Mouse (Mus musculus) embryonic facial prominence, embryonic 11.5 days (tissue): ENCODE results near the gene Svs2. TPM values are rescaled to one million over a fixed set of nuclear protein-coding genes. Genes with fewer than 3 reads are reported as not detected.
"Not testable (repeated sequence)": the region's sequence is repeated elsewhere in the genome, so short reads cannot be mapped to it uniquely, and the experiment has no call there.

Experiments used
- ATAC-seq: fragments of 200-750 bp; cut with Nextera tagmentation; replicated peaks from 2 replicates; pipeline ENCODE4 v1.8.0; 2017; ENCODE audit warnings: low read depth; ENCODE audit not compliant: insufficient number of reproducible peaks, low FRiP score, low TSS enrichment
- DNase-seq: peaks from one replicate; pipeline ENCODE4 v3.0.0-alpha.2; 2015; ENCODE audit warnings: low spot score
- H3K27ac ChIP-seq: fragments of 300-500 bp; sonication (generic); replicated peaks from 2 replicates; pipeline ENCODE4 v1.5.1; 2014; ENCODE audit warnings: mild to moderate bottlenecking, low read depth, low read length, control low read depth
- H3K27me3 ChIP-seq: fragments of 300-500 bp; sonication (generic); 2 replicates; pipeline ENCODE4 v1.6.1; 2014; ENCODE audit warnings: mild to moderate bottlenecking, low read length, moderate library complexity, mixed read lengths; ENCODE audit not compliant: control insufficient read depth, insufficient read depth
- H3K36me3 ChIP-seq: fragments of 300-500 bp; sonication (generic); replicated peaks from 2 replicates; pipeline ENCODE4 v1.6.1; 2014; ENCODE audit warnings: low read depth, mild to moderate bottlenecking, low read length, moderate library complexity, mixed read lengths; ENCODE audit not compliant: control insufficient read depth, insufficient read depth
- H3K4me1 ChIP-seq: fragments of 300-500 bp; sonication (generic); 2 replicates; pipeline ENCODE4 v1.6.1; 2014; ENCODE audit warnings: low read length, mixed read lengths; ENCODE audit not compliant: control insufficient read depth, insufficient read depth
- H3K4me2 ChIP-seq: fragments of 300-500 bp; sonication (generic); 2 replicates; pipeline ENCODE4 v1.6.1; 2014; ENCODE audit warnings: low read depth, mild to moderate bottlenecking, control low read depth, low read length, moderate library complexity
- H3K4me3 ChIP-seq: fragments of 300-500 bp; sonication (generic); 2 replicates; pipeline ENCODE4 v1.5.1; 2014; ENCODE audit warnings: low read depth, low read length, control low read depth
- H3K9ac ChIP-seq: fragments of 300-500 bp; sonication (generic); replicated peaks from 2 replicates; pipeline ENCODE4 v1.6.1; 2014; ENCODE audit warnings: mild to moderate bottlenecking, control low read depth, low read length
- H3K9me3 ChIP-seq: fragments of 300-500 bp; sonication (generic); replicated peaks from 2 replicates; pipeline ENCODE4 v1.6.1; 2016; ENCODE audit warnings: mild to moderate bottlenecking, low read length, inconsistent platforms, mixed read lengths; ENCODE audit not compliant: control insufficient read depth
- WGBS: fragments of 180-500 bp; shearing (Covaris S2); extraction: QIAGEN DNeasy Blood & Tissue Kit; methylation state at CpG from one replicate; pipeline ENCODE4 v1.1.7; 2014; 5-methylcytosine and 5-hydroxymethylcytosine counted together
- polyA plus RNA-seq: library from polyadenylated mRNA; unstranded; fragments of >200 nt; fragmentation: Nextera tagmentation; extraction: Ambion mirVana; gene quantifications from 2 replicates; pipeline ENCODE4 v1.2.1, GENCODE M21; 2014

Gene Svs2
- polyA plus RNA-seq = not detected in 2 replicates

GRCm38 (mm10) chr2:164238366-164238765 is at the start of gene Svs2:
Svs2 (minus strand) TSS chr2:164238466.
- ATAC-seq (no peak), DNase-seq (no peak)
- Histone ChIP-seq H3K4me1 (no peaks in the 10 kb centered on the region), H3K9ac (no peak within 1 kb of the TSS), H3K27ac (no peak within 1 kb of the TSS), H3K27me3 (no peaks in the 10 kb centered on the region), H3K4me2 (no peak within 1 kb of the TSS), H3K36me3 (no peaks in the 10 kb centered on the region), H3K9me3 (no peaks in the 10 kb centered on the region), H3K4me3 (no peak within 1 kb of the TSS)
- WGBS = 82% methylated on average over 3 of the region's 3 CpGs

DNA sequence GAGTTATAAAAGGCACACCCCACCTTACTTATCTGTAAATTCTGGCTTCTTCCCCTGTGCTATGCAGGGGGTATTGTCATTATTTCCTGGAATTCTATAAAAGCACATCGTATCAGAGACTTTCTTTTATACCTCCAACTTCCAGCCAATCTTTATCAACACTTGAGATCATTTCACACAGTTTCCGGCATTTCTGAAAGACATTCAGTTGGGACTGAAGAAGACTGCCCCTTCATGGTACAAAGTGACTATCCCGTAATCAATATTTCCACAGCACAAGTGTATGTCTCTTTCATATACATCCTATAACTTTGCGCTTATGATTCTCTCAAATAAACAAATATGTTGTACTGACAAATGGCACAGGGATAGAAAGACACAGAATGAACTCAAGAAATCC is 40.1 kb upstream of the Svs2 start, which contains the start of gene Svs4:
Svs4 (minus strand) TSS at position 101 of the 400 bp plus-strand sequence.
- H3K4me3 ChIP-seq = no peak within 1 kb of the TSS
- DNase-seq = no peak
- H3K4me2 ChIP-seq = no peak within 1 kb of the TSS
- H3K36me3 ChIP-seq = no peaks in the 10 kb centered on the region
- H3K9me3 ChIP-seq = no peaks in the 10 kb centered on the region
- no peaks in the 10 kb centered on the region for H3K4me1 ChIP-seq
- no peak within 1 kb of the TSS for H3K27ac ChIP-seq
- no peak for ATAC-seq
- 94% methylated on average over 4 of the region's 4 CpGs for WGBS
- no peaks in the 10 kb centered on the region for H3K27me3 ChIP-seq
- no peak within 1 kb of the TSS for H3K9ac ChIP-seq

- not testable (repeated sequence) for H3K9me3 ChIP-seq, H3K4me2 ChIP-seq, DNase-seq, H3K27me3 ChIP-seq, H3K9ac ChIP-seq, H3K4me1 ChIP-seq, H3K4me3 ChIP-seq, H3K36me3 ChIP-seq, H3K27ac ChIP-seq, ATAC-seq
- WGBS = 90% methylated on average over 1 of the region's 1 CpGs
Observed at GRCm38 (mm10) chr2:164256540-164256939, 18.3 kb upstream of the Svs2 start, which contains the start of gene Svs3b. Svs3b (minus strand) TSS chr2:164256640.

- ATAC-seq (no peak), DNase-seq (no peak)
- Histone ChIP-seq H3K27ac (no peak overlapping the region), H3K9ac (no peak overlapping the region), H3K36me3 (no peaks in the 10 kb centered on the region), H3K4me1 (no peaks in the 10 kb centered on the region), H3K4me3 (no peak overlapping the region), H3K9me3 (no peaks in the 10 kb centered on the region), H3K27me3 (no peaks in the 10 kb centered on the region), H3K4me2 (no peak overlapping the region)
- WGBS = 89% methylated on average over 8 of the region's 8 CpGs
Observed at GRCm38 (mm10) chr2:164232671-164233070, 5.6 kb downstream of the Svs2 start.

DNA sequence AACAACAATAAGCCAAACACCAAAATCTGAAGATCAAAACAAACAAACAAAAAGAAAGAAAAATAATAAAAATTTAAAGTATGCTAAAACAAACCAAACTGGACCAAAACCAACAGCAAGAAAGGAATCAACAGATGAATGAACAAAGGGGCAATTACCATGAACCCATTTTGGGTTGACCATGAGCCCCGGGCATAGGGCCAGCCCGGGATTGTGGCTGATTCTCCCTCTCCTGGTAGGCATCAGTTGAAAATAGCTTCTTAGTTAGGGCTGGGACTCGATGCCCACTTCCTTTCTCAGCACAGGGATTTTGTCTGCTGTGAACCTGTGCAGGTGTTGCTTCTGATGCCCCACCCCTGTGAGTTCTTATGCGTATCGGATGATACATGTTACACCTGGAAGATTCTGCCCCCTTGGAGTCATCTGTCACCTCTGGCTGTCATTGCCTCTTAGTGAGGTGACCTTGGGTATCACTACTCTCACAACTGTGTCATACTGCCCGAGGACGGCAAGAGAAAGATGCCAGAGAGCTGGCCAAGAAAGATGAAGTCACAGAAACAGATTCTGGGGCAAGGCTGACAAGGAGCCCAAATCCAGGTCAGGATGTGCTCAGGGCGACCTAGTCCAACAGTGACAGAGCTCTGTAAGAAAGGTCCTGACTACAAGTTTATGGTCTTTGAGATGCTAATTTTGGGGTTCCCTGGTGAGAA is 9.8 kb downstream of the Svs2 start:
- no peak for DNase-seq
- WGBS = 87% methylated on average over 8 of the region's 8 CpGs
- no peaks in the 10 kb centered on the region for H3K4me1 ChIP-seq

DNA sequence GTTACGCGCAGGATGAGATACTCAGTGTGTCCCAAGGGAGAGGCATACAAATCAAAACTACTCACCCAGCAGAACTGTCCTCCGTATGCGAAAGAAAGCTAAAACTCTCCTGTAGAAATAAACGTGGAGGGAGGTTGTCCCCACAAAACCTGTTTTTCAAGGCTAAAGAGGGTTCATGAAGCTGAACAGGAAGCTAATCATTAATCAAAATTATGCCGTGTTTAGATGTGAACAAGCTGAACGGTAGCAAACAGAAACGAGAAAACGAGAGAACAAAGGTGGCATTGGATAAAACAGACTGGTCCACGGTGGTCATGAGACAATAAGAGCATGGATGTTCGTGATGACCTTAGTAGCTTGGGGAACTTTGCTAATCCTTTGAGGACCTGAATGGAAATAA is 16.7 kb downstream of the Svs2 start, which contains the start of gene Wfdc15b:
Wfdc15b (minus strand) TSS at position 139 of the 400 bp plus-strand sequence.
- Histone ChIP-seq H3K4me3 (no peak within 1 kb of the TSS), H3K9me3 (no peaks in the 10 kb centered on the region), H3K27me3 (no peaks in the 10 kb centered on the region), H3K4me1 (no peaks in the 10 kb centered on the region), H3K9ac (no peak within 1 kb of the TSS), H3K4me2 (no peak within 1 kb of the TSS), H3K27ac (no peak within 1 kb of the TSS), H3K36me3 (no peaks in the 10 kb centered on the region)
- 75% methylated on average over 11 of the region's 11 CpGs for WGBS
- ATAC-seq = no peak
- DNase-seq = no peak

More for the DNA sequence above, 9.8 kb downstream of the Svs2 start:
- no peak overlapping the region for H3K4me2 ChIP-seq
- no peak overlapping the region for H3K4me3 ChIP-seq
- no peak overlapping the region for H3K27ac ChIP-seq
- no peaks in the 10 kb centered on the region for H3K36me3 ChIP-seq
- no peak for ATAC-seq
- no peak overlapping the region for H3K9ac ChIP-seq
- H3K27me3 ChIP-seq = no peaks in the 10 kb centered on the region
- no peaks in the 10 kb centered on the region for H3K9me3 ChIP-seq

DNA sequence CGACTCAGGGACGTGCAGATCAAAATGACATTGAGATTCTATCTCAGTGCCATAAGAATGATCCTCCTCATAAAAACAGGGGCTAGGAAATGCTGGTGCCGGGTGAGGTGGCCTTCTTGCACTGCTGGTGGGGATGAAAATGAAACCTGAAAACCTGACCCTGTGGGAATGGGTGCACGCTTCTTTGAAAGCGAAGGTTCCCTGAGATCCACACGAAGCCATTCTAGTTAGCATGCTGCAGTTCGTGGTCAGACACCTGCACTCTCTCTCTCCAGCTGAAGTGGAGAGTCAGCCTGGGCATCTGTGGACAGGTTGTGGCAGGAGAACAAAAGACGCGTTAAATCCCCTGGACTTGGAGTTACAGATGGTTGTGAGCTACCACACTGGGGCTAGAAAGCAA is 19.0 kb downstream of the Svs2 start:
- ATAC-seq (no peak), DNase-seq (no peak)
- Histone ChIP-seq H3K4me1 (no peaks in the 10 kb centered on the region), H3K4me2 (no peak overlapping the region), H3K36me3 (no peaks in the 10 kb centered on the region), H3K9me3 (no peaks in the 10 kb centered on the region), H3K27ac (no peak overlapping the region), H3K9ac (no peak overlapping the region), H3K4me3 (no peak overlapping the region), H3K27me3 (no peaks in the 10 kb centered on the region)
- 80% methylated on average over 9 of the region's 9 CpGs for WGBS

DNA sequence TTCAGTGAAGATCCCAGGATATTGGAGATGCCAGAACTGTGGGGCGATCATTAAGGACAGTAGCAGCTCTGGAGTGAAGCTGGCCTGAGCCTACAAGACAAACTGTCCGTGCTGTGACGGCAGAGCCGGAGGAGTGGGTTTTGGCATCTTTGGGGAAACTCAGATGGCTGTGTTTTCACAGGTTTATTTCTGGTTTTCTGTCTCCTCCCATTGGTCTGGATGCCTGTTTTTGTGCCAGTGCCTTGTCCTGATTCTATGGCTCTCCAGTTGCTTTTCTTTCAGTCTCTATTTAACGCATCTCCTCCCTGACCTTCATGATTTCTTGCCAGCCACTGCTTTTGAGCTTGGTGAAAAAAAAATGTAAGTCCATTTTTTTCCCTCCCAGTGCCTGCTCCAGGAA is 25.6 kb downstream of the Svs2 start:
- Histone ChIP-seq H3K4me1 (no peaks in the 10 kb centered on the region), H3K9ac (no peak overlapping the region), H3K27me3 (no peaks in the 10 kb centered on the region), H3K9me3 (no peaks in the 10 kb centered on the region), H3K4me2 (no peak overlapping the region), H3K36me3 (no peaks in the 10 kb centered on the region), H3K27ac (no peak overlapping the region), H3K4me3 (no peak overlapping the region)
- DNase-seq = no peak
- WGBS = 87% methylated on average over 5 of the region's 5 CpGs
- ATAC-seq = no peak
